Mouse (Mus musculus) embryonic facial prominence, embryonic 14.5 days (tissue): ENCODE measurements around the gene Arl15. TPM values are rescaled to one million over a fixed set of nuclear protein-coding genes. Genes with fewer than 3 reads are reported as not detected.

Source experiments
- ATAC-seq: fragments of 200-750 bp; cut with Nextera tagmentation; 2 replicates; pipeline ENCODE4 v1.8.0; 2017; ENCODE audit warnings: low read depth, moderate number of reproducible peaks, moderate TSS enrichment
- DNase-seq: peaks from one replicate; pipeline ENCODE4 v3.0.0-alpha.2; 2015; ENCODE audit warnings: low spot score
- H3K27ac ChIP-seq: fragments of 300-500 bp; sonication (generic); replicated peaks from 2 replicates; pipeline ENCODE4 v1.5.1; 2014; ENCODE audit warnings: low read depth, mild to moderate bottlenecking, low read length, moderate library complexity
- H3K27me3 ChIP-seq: fragments of 300-500 bp; sonication (generic); replicated peaks from 2 replicates; pipeline ENCODE4 v1.6.1; 2014; ENCODE audit warnings: low read length; ENCODE audit not compliant: control insufficient read depth, insufficient read depth
- H3K36me3 ChIP-seq: fragments of 300-500 bp; sonication (generic); 2 replicates; pipeline ENCODE4 v1.6.1; 2014; ENCODE audit warnings: low read length, mixed read lengths; ENCODE audit not compliant: control insufficient read depth, insufficient read depth
- H3K4me1 ChIP-seq: fragments of 300-500 bp; sonication (generic); 2 replicates; pipeline ENCODE4 v1.6.1; 2014; ENCODE audit warnings: antibody characterized with exemption, low read length; ENCODE audit not compliant: control insufficient read depth, insufficient read depth
- H3K4me2 ChIP-seq: fragments of 300-500 bp; sonication (generic); 2 replicates; pipeline ENCODE4 v1.6.1; 2014; ENCODE audit warnings: low read depth, mild to moderate bottlenecking, low read length, moderate library complexity, mixed read lengths
- H3K4me3 ChIP-seq: fragments of 300-500 bp; sonication (generic); 2 replicates; pipeline ENCODE4 v1.5.1; 2014; ENCODE audit warnings: low read depth, mild to moderate bottlenecking, low read length
- H3K9ac ChIP-seq: fragments of 300-500 bp; sonication (generic); 2 replicates; pipeline ENCODE4 v1.6.1; 2014; ENCODE audit warnings: low read depth, mild to moderate bottlenecking, low read length, moderate library complexity, mixed read lengths
- H3K9me3 ChIP-seq: fragments of 300-500 bp; sonication (generic); 2 replicates; pipeline ENCODE4 v1.6.1; 2016; ENCODE audit warnings: low read length; ENCODE audit not compliant: control insufficient read depth
- WGBS: fragments of 180-500 bp; shearing (Covaris S2); extraction: QIAGEN DNeasy Blood & Tissue Kit; methylation state at CpG from one replicate; pipeline ENCODE4 v1.1.7; 2014; 5-methylcytosine and 5-hydroxymethylcytosine counted together
- polyA plus RNA-seq: library from polyadenylated mRNA; unstranded; fragments of >200 nt; fragmentation: Nextera tagmentation; extraction: Ambion mirVana; gene quantifications from 2 replicates; pipeline ENCODE4 v1.2.1, GENCODE M21; 2014

Arl15 gene
- polyA plus RNA-seq, 1 experiment from 2014 or later = 8.2 TPM

DNA sequence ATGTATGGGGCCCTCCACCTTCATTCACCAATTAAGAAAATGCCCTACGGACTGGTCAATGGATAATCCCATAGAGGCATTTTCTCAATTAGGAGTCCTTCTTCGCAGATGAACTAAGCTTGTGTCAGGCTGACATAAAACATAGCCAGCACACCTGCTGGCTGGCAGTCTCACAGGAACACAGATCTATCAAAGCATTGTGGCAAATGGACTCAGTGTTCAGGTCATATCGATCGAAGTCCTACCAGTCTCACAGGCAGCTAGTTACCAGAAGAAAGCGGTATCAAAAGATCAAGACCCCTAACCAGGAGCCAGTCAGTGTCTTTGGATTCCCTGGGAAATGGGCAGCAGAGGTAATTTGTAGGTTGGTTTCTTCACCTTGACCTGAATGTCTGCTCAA is 274.1 kb downstream of the Arl15 start:
- ATAC-seq = no peak
- Histone ChIP-seq H3K27me3 (no peaks in the 10 kb centered on the region), H3K9me3 (no peaks in the 10 kb centered on the region), H3K4me2 (no peak overlapping the region), H3K4me3 (no peak overlapping the region), H3K9ac (no peak overlapping the region), H3K36me3 (no peaks in the 10 kb centered on the region), H3K4me1 (no peaks in the 10 kb centered on the region), H3K27ac (no peak overlapping the region)
- no peak for DNase-seq
- 91% methylated on average over 5 of the region's 5 CpGs for WGBS

DNA sequence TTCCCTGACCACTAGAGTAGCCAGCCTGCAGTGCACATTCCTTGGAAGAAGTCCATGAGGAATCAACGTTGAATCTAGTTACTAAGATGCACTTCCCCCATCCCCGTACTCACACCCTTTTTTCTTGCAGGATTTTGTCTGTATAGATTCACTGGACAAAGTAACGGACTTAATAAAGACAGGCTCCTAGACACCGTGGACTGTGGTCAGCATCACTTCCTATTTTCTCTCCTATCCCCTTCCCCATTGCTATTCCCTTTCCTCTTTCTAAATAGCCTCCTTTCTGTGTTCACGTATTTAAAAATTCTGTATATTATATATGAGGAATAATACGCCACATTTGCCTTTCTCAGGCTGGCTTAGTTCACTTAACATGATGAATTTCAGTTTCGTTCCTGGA is 277.1 kb downstream of the Arl15 start:
- Histone ChIP-seq H3K27me3 (no peaks in the 10 kb centered on the region), H3K4me2 (no peak overlapping the region), H3K9ac (no peak overlapping the region), H3K4me1 (no peaks in the 10 kb centered on the region), H3K4me3 (no peak overlapping the region), H3K36me3 (no peaks in the 10 kb centered on the region), H3K27ac (no peak overlapping the region), H3K9me3 (no peaks in the 10 kb centered on the region)
- 90% methylated on average over 7 of the region's 7 CpGs for WGBS
- no peak for ATAC-seq
- DNase-seq = no peak

DNA sequence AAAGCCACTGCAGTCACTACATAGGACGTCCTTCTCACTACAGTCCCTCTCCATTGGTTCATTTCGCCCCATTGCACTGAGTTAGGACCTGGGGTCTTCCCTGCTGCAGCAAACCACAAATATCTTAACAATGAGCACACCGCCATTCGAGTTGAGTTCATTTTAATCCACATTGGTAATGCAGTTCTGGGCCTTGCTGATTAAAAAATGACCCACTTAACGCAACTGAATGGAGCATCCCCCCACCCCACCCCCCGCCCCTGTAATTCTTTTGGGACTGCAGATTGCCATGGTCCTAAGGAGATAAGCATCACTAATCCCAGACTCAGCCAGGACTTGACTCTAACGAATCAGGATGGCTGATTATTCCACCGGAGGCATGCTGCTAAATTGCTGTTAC is 280.2 kb downstream of the Arl15 start:
- H3K9ac ChIP-seq = no peak overlapping the region
- no peaks in the 10 kb centered on the region for H3K9me3 ChIP-seq
- DNase-seq (no peak), ATAC-seq (no peak)
- H3K27me3 ChIP-seq = no peaks in the 10 kb centered on the region
- no peak overlapping the region for H3K4me3 ChIP-seq
- H3K27ac ChIP-seq = no peak overlapping the region
- no peaks in the 10 kb centered on the region; the same call in 1 of the 2 replicates for H3K4me1 ChIP-seq
- H3K36me3 ChIP-seq = no peaks in the 10 kb centered on the region
- H3K4me2 ChIP-seq = no peak overlapping the region
- 38% methylated on average over 8 of the region's 8 CpGs for WGBS

DNA sequence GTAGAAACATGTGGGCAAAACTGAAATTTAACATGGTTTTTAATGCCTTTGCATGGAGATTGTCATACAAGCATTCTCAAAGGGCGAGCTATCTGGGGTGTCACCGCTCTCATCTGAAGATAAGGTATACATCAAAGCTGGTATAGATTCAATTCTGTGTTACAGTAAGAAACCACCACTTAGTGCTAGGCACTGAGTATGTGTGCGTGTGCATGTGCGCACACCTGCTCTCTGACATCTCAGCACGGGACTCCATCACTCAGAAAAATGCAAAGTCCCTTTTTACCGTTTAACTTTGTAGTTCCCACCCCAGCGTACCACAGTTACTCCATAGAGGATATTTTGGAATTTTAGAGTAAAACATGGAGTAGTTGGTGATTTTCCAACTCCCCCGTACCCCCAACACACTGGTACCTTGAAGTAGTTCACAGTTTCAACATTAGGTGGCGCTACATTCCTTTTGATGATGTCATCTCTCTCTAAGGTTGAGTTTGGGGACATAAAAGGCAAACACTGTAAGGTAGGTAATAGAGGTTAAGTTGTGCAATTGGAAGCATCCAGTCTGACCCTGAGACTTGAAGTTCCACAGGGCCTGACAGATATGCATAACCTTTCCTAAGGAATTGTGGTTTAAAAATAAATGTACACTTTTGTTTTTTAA is 281.5 kb downstream of the Arl15 start:
- no peak overlapping the region for H3K4me3 ChIP-seq
- peak; percentile 41 for DNase-seq

GRCm38 (mm10) chr13:114077181-114077580 is 282.9 kb downstream of the Arl15 start:
- H3K27ac ChIP-seq = no peak overlapping the region
- DNase-seq = peak; percentile 30
- 69% methylated on average over 9 of the region's 9 CpGs for WGBS
- no peak overlapping the region for H3K9ac ChIP-seq
- H3K4me3 ChIP-seq = no peak overlapping the region
- no peaks in the 10 kb centered on the region for H3K27me3 ChIP-seq
- H3K4me2 ChIP-seq = no peak overlapping the region
- H3K9me3 ChIP-seq = no peaks in the 10 kb centered on the region
- no peaks in the 10 kb centered on the region; the same call in 1 of the 2 replicates for H3K4me1 ChIP-seq
- ATAC-seq = no peak; the same call in 1 of the 2 replicates
- no peaks in the 10 kb centered on the region for H3K36me3 ChIP-seq

More for the DNA sequence above, 281.5 kb downstream of the Arl15 start:
- H3K36me3 ChIP-seq = no peaks in the 10 kb centered on the region
- no peak overlapping the region for H3K4me2 ChIP-seq
- no peak overlapping the region for H3K9ac ChIP-seq
- H3K4me1 ChIP-seq = no peaks in the 10 kb centered on the region; the same call in 1 of the 2 replicates
- WGBS = 72% methylated on average over 9 of the region's 9 CpGs
- H3K9me3 ChIP-seq = no peaks in the 10 kb centered on the region
- H3K27me3 ChIP-seq = no peaks in the 10 kb centered on the region
- H3K27ac ChIP-seq = no peak overlapping the region
- ATAC-seq = no peak

DNA sequence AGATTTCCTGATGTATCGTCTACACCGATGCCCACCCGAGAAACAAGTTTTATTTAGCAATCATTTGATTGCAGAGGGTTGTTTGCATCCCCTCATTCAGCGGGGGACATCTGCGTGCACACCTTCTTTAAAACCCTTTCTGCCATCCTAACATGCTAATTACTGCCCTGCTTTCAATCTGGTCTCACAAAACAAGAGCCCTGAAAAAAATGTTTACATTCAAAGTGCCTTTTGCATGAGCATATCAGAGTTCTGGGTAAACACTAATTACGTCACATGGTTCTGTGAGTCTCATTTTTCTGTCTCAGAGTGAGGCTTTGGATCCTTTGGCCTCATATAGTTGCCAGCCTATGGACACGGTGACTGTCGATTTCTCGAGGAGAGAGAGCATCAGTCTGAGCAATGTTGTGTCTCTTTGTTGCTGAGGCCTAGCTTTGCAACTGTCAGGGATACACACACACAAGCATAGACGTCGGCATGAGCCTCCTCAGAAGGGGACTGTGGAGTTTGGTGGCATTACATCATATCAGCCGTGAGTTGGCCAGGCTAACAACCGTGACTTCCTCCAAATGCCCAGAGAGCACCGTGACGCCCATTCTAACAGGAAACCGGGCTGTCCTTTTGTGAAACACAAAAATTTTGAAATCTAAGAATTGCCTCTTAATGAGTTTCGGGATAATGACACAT is 283.4 kb downstream of the Arl15 start:
- no peak overlapping the region for H3K27ac ChIP-seq
- DNase-seq (no peak), ATAC-seq (peak; percentile 35; the same call in 1 of the 2 replicates)
- WGBS = 44% methylated on average over 17 of the region's 17 CpGs
- H3K9ac ChIP-seq = no peak overlapping the region
- no peak overlapping the region for H3K4me2 ChIP-seq
- no peaks in the 10 kb centered on the region for H3K9me3 ChIP-seq
- H3K27me3 ChIP-seq = no peaks in the 10 kb centered on the region
- H3K4me3 ChIP-seq = no peak overlapping the region
- H3K4me1 ChIP-seq = no peaks in the 10 kb centered on the region; the same call in 1 of the 2 replicates
- H3K36me3 ChIP-seq = no peaks in the 10 kb centered on the region

- no peak for DNase-seq
- Histone ChIP-seq H3K9me3 (no peaks in the 10 kb centered on the region), H3K4me1 (no peaks in the 10 kb centered on the region; the same call in 1 of the 2 replicates), H3K9ac (no peak overlapping the region), H3K4me2 (no peak overlapping the region), H3K4me3 (no peak overlapping the region), H3K27me3 (no peaks in the 10 kb centered on the region), H3K27ac (no peak overlapping the region), H3K36me3 (no peaks in the 10 kb centered on the region)
- ATAC-seq = no peak
- 92% methylated on average over 4 of the region's 4 CpGs for WGBS
Observed at GRCm38 (mm10) chr13:114078851-114079250, 284.5 kb downstream of the Arl15 start.

- no peaks in the 10 kb centered on the region for H3K9me3 ChIP-seq
- no peaks in the 10 kb centered on the region for H3K36me3 ChIP-seq
- no peak overlapping the region for H3K4me3 ChIP-seq
- no peak overlapping the region for H3K9ac ChIP-seq
- no peaks in the 10 kb centered on the region for H3K27me3 ChIP-seq
- H3K4me2 ChIP-seq = no peak overlapping the region
- no peaks in the 10 kb centered on the region; the same call in 1 of the 2 replicates for H3K4me1 ChIP-seq
- DNase-seq = no peak
- ATAC-seq = no peak
- no peak overlapping the region for H3K27ac ChIP-seq
- 87% methylated on average over 6 of the region's 6 CpGs for WGBS
Observed at GRCm38 (mm10) chr13:114079751-114080150, 285.4 kb downstream of the Arl15 start.
